Mouse (Mus musculus) myocyte (in vitro differentiated cells): ENCODE measurements at regions not wholly inside any gene's neighbourhood (a gene's known extent, or its start where the extent isn't known, plus 50 kb on each side); places are given as distances from the start of the nearest gene placed in this dataset.

Experiments used
- CEBPB ChIP-seq: IDR thresholded peaks from 2 replicates; pipeline ENCODE4 v1.6.1; 2011; ENCODE audit warnings: mild to moderate bottlenecking, moderate library complexity; ENCODE audit not compliant: poor library complexity, insufficient read depth, severe bottlenecking
- E2F4 ChIP-seq: IDR thresholded peaks from one replicate; pipeline ENCODE4 v1.6.1; 2011; ENCODE audit warnings: mild to moderate bottlenecking, control low read depth, moderate library complexity; ENCODE audit not compliant: insufficient read depth
- MAX ChIP-seq: IDR thresholded peaks from one replicate; pipeline ENCODE4 v1.6.1; 2011; ENCODE audit warnings: low read depth, mild to moderate bottlenecking, control low read depth
- MYOD1 ChIP-seq, 3 experiments: IDR thresholded peaks; one replicate each; pipeline ENCODE4 v1.6.1; 2011; ENCODE audit warnings: control low read depth in 2 of 3, low read depth in 2 of 3, mild to moderate bottlenecking in 2 of 3, moderate library complexity in 1 of 3; ENCODE audit not compliant: insufficient read length in 2 of 3, control insufficient read depth in 1 of 3
- MYOG ChIP-seq, 3 experiments: IDR thresholded peaks; one replicate each; pipeline ENCODE4 v1.6.1; 2011; ENCODE audit warnings: control low read depth in 2 of 3, low read depth in 2 of 3, mild to moderate bottlenecking in 2 of 3; ENCODE audit not compliant: insufficient read length in 2 of 3, control insufficient read depth in 1 of 3, insufficient read depth in 1 of 3
- POLR2A ChIP-seq: IDR thresholded peaks from one replicate; pipeline ENCODE4 v1.6.1; 2011; ENCODE audit warnings: low read depth, mild to moderate bottlenecking, control low read depth, moderate library complexity; ENCODE audit not compliant: insufficient read length
- POLR2AphosphoS2 ChIP-seq: IDR thresholded peaks from one replicate; pipeline ENCODE4 v1.6.1; 2011; ENCODE audit warnings: low read depth, control low read depth; ENCODE audit not compliant: insufficient read length
- TCF12 ChIP-seq: IDR thresholded peaks from one replicate; pipeline ENCODE4 v1.6.1; 2011; ENCODE audit warnings: mild to moderate bottlenecking, control low read depth; ENCODE audit not compliant: poor library complexity, insufficient read depth, severe bottlenecking
- TCF3 ChIP-seq: IDR thresholded peaks from one replicate; pipeline ENCODE4 v1.6.1; 2011; ENCODE audit warnings: low read depth, control low read depth; ENCODE audit not compliant: insufficient read length
- USF1 ChIP-seq: IDR thresholded peaks from one replicate; pipeline ENCODE4 v1.6.1; 2011; ENCODE audit warnings: low read depth, mild to moderate bottlenecking, control low read depth, moderate library complexity

GRCm38 (mm10) chr9:61173548-61173947 lies 198.6 kb upstream of the Tle3 start:
- no peak for TF ChIP-seq POLR2A
- TF ChIP-seq POLR2AphosphoS2, result no peak
- no peak for TF ChIP-seq USF1
- TF ChIP-seq TCF12, result no peak
- TF ChIP-seq MAX, result no peak
- no peak for TF ChIP-seq MYOD1 (IDR thresholded peaks at IDR 0.05; ENCODE audit: control insufficient read depth in 1 of 3, insufficient read length in 2 of 3, low read depth in 2 of 3)
- TF ChIP-seq MYOG (IDR thresholded peaks at IDR 0.05; ENCODE audit: control insufficient read depth in 1 of 3, insufficient read depth in 1 of 3, insufficient read length in 2 of 3, low read depth in 2 of 3), result no peak
- no peak for TF ChIP-seq E2F4
- no peak for TF ChIP-seq TCF3
- TF ChIP-seq CEBPB, result no peak
